Mouse (Mus musculus): ENCODE measurements around the gene Serpinf2. TPM values are rescaled to one million over a fixed set of nuclear protein-coding genes. Genes with fewer than 3 reads are reported as not detected.

Serpinf2 gene
- total and polyA plus RNA-seq, 3 experiments = 0.03 to 0.33 TPM; not detected in 1

- DNase-seq (ENCODE audit: low spot score) = no peak
- peaks cover 6% of the 10 kb centered on the region for H3K36me3 ChIP-seq (replicated peaks)
- TF ChIP-seq TAL1 (conservative IDR thresholded peaks at IDR 0.05; ENCODE audit: low read depth, low read length) (no peak), GATA2 (IDR thresholded peaks at IDR 0.05; ENCODE audit: borderline replicate concordance, low read depth, low read length) (no peak), GATA1 (IDR thresholded peaks at IDR 0.05; ENCODE audit: borderline replicate concordance, low read length) (no peak), POLR2AphosphoS5 (IDR thresholded peaks at IDR 0.05; ENCODE audit: insufficient replicate concordance, low read depth, low read length) (no peak), CTCF (IDR thresholded peaks at IDR 0.05; ENCODE audit: low read depth, low read length) (no peak)
- peaks cover 13% of the 10 kb centered on the region for H3K4me1 ChIP-seq (ENCODE audit: insufficient read depth, low read depth, low read length)
- peaks cover 3% of the 10 kb centered on the region; the same call in 1 of the 2 replicates for H3K9me3 ChIP-seq (replicated peaks)
- no peak overlapping the region for H3K4me3 ChIP-seq (ENCODE audit: low read depth, low read length)
- peaks cover 15% of the 10 kb centered on the region; the same call in 1 of the 2 replicates for H3K27me3 ChIP-seq (ENCODE audit: insufficient read depth, low read length)
- ATAC-seq (ENCODE audit: extremely low read depth, insufficient number of reproducible peaks, low FRiP score, poor library complexity, severe bottlenecking) = no peak
These were observed 31.3 kb upstream of the Serpinf2 start for GRCm38 (mm10) chr11:75470675-75471074.

GRCm38 (mm10) chr11:75469261-75469660 is 29.9 kb upstream of the Serpinf2 start:
- Histone ChIP-seq H3K36me3 (replicated peaks) (peaks cover 20% of the 10 kb centered on the region), H3K4me3 (ENCODE audit: low read depth, low read length) (no peak overlapping the region), H3K9me3 (replicated peaks) (peaks cover 3% of the 10 kb centered on the region; the same call in 1 of the 2 replicates), H3K27me3 (ENCODE audit: insufficient read depth, low read length) (peaks cover 13% of the 10 kb centered on the region; the same call in 1 of the 2 replicates), H3K4me1 (ENCODE audit: insufficient read depth, low read depth, low read length) (peaks cover 21% of the 10 kb centered on the region)
- ATAC-seq (ENCODE audit: extremely low read depth, insufficient number of reproducible peaks, low FRiP score, poor library complexity, severe bottlenecking) = no peak
- TF ChIP-seq POLR2AphosphoS5 (IDR thresholded peaks at IDR 0.05; ENCODE audit: insufficient replicate concordance, low read depth, low read length) = no peak
- TF ChIP-seq GATA1 (IDR thresholded peaks at IDR 0.05; ENCODE audit: borderline replicate concordance, low read length) = no peak
- no peak for TF ChIP-seq CTCF (IDR thresholded peaks at IDR 0.05; ENCODE audit: low read depth, low read length)
- TF ChIP-seq GATA2 (IDR thresholded peaks at IDR 0.05; ENCODE audit: borderline replicate concordance, low read depth, low read length) = no peak
- TF ChIP-seq TAL1 (conservative IDR thresholded peaks at IDR 0.05; ENCODE audit: low read depth, low read length) = no peak
- DNase-seq (ENCODE audit: low spot score) = no peak

- no peak overlapping the region for H3K4me3 ChIP-seq (ENCODE audit: low read depth, low read length)
- DNase-seq (ENCODE audit: low spot score) (no peak), ATAC-seq (ENCODE audit: extremely low read depth, insufficient number of reproducible peaks, low FRiP score, poor library complexity, severe bottlenecking) (no peak)
- peaks cover 25% of the 10 kb centered on the region for H3K36me3 ChIP-seq (replicated peaks)
- peaks cover 12% of the 10 kb centered on the region; the same call in 1 of the 2 replicates for H3K27me3 ChIP-seq (ENCODE audit: insufficient read depth, low read length)
- peaks cover 27% of the 10 kb centered on the region for H3K4me1 ChIP-seq (ENCODE audit: insufficient read depth, low read depth, low read length)
- peaks cover 3% of the 10 kb centered on the region; the same call in 1 of the 2 replicates for H3K9me3 ChIP-seq (replicated peaks)
- no peak for TF ChIP-seq CTCF (IDR thresholded peaks at IDR 0.05; ENCODE audit: low read depth, low read length)
- no peak for TF ChIP-seq GATA1 (IDR thresholded peaks at IDR 0.05; ENCODE audit: borderline replicate concordance, low read length)
- TF ChIP-seq TAL1 (conservative IDR thresholded peaks at IDR 0.05; ENCODE audit: low read depth, low read length) = no peak
- no peak for TF ChIP-seq POLR2AphosphoS5 (IDR thresholded peaks at IDR 0.05; ENCODE audit: insufficient replicate concordance, low read depth, low read length)
- no peak for TF ChIP-seq GATA2 (IDR thresholded peaks at IDR 0.05; ENCODE audit: borderline replicate concordance, low read depth, low read length)
These were observed 29.0 kb upstream of the Serpinf2 start for GRCm38 (mm10) chr11:75468410-75468809.

- no peak for ATAC-seq (ENCODE audit: extremely low read depth, insufficient number of reproducible peaks, low FRiP score, poor library complexity, severe bottlenecking)
- H3K36me3 ChIP-seq (replicated peaks) = peaks cover 25% of the 10 kb centered on the region
- H3K9me3 ChIP-seq (replicated peaks) = peaks cover 3% of the 10 kb centered on the region; the same call in 1 of the 2 replicates
- no peak overlapping the region for H3K4me3 ChIP-seq (ENCODE audit: low read depth, low read length)
- no peak for DNase-seq (ENCODE audit: low spot score)
- TF ChIP-seq TAL1 (conservative IDR thresholded peaks at IDR 0.05; ENCODE audit: low read depth, low read length) = no peak
- TF ChIP-seq GATA1 (IDR thresholded peaks at IDR 0.05; ENCODE audit: borderline replicate concordance, low read length) = no peak
- TF ChIP-seq GATA2 (IDR thresholded peaks at IDR 0.05; ENCODE audit: borderline replicate concordance, low read depth, low read length) = no peak
- TF ChIP-seq CTCF (IDR thresholded peaks at IDR 0.05; ENCODE audit: low read depth, low read length) = no peak
- TF ChIP-seq POLR2AphosphoS5 (IDR thresholded peaks at IDR 0.05; ENCODE audit: insufficient replicate concordance, low read depth, low read length) = no peak
- peaks cover 27% of the 10 kb centered on the region for H3K4me1 ChIP-seq (ENCODE audit: insufficient read depth, low read depth, low read length)
- H3K27me3 ChIP-seq (ENCODE audit: insufficient read depth, low read length) = peaks cover 9% of the 10 kb centered on the region; the same call in 1 of the 2 replicates
These were observed 28.3 kb upstream of the Serpinf2 start for GRCm38 (mm10) chr11:75467512-75468215.

- no peak overlapping the region for H3K4me3 ChIP-seq (ENCODE audit: low read depth, low read length)
- DNase-seq (ENCODE audit: low spot score) (no peak), ATAC-seq (ENCODE audit: extremely low read depth, insufficient number of reproducible peaks, low FRiP score, poor library complexity, severe bottlenecking) (no peak)
- peaks cover 9% of the 10 kb centered on the region; the same call in 1 of the 2 replicates for H3K27me3 ChIP-seq (ENCODE audit: insufficient read depth, low read length)
- H3K9me3 ChIP-seq (replicated peaks) = peaks cover 3% of the 10 kb centered on the region; the same call in 1 of the 2 replicates
- peaks cover 30% of the 10 kb centered on the region for H3K4me1 ChIP-seq (ENCODE audit: insufficient read depth, low read depth, low read length)
- peaks cover 25% of the 10 kb centered on the region for H3K36me3 ChIP-seq (replicated peaks)
- TF ChIP-seq GATA2 (IDR thresholded peaks at IDR 0.05; ENCODE audit: borderline replicate concordance, low read depth, low read length) = no peak
- no peak for TF ChIP-seq GATA1 (IDR thresholded peaks at IDR 0.05; ENCODE audit: borderline replicate concordance, low read length)
- no peak for TF ChIP-seq POLR2AphosphoS5 (IDR thresholded peaks at IDR 0.05; ENCODE audit: insufficient replicate concordance, low read depth, low read length)
- no peak for TF ChIP-seq TAL1 (conservative IDR thresholded peaks at IDR 0.05; ENCODE audit: low read depth, low read length)
- no peak for TF ChIP-seq CTCF (IDR thresholded peaks at IDR 0.05; ENCODE audit: low read depth, low read length)
These were observed 27.5 kb upstream of the Serpinf2 start for GRCm38 (mm10) chr11:75466731-75467505.
